Mouse (Mus musculus): ENCODE measurements at regions not wholly inside any gene's neighbourhood (a gene's known extent, or its start where the extent isn't known, plus 50 kb on each side); places are given as distances from the start of the nearest gene placed in this dataset.

DNA sequence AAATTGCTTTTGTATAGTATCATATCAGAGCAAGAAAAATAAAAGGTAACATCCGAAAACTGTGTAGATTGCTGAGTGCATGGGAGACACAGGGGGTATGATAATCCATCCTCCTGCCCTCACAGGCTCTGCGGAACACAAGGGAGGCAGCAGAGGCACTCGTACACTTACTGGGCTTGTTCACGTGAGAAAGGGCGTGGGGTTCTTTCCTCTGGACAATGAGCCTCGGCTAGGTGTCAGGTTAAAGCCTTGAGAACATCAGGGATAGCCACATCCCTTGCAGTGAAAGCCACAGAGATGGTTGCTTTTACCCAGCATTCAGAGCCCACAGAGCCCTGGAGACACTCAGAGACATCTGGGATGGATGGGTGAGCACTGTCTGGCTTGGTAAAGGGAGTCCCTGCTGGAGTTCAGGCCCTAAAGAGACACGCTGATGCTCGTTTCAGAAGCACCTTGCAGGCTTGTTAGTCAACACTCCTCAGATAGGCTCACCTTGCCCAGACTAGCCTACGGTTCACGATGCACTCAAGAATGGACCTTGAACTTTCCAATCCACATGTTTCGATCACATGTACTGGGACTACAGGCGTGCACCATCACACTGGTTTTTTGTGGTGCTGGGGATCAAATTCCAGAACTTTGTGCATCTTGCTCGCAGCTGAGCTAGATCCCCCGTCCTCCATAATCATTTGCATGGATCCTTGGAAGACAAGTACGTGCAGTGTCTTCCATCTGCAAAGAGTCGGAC, 83.5 kb upstream of the Spin1 start:
- no peak for DNase-seq

DNA sequence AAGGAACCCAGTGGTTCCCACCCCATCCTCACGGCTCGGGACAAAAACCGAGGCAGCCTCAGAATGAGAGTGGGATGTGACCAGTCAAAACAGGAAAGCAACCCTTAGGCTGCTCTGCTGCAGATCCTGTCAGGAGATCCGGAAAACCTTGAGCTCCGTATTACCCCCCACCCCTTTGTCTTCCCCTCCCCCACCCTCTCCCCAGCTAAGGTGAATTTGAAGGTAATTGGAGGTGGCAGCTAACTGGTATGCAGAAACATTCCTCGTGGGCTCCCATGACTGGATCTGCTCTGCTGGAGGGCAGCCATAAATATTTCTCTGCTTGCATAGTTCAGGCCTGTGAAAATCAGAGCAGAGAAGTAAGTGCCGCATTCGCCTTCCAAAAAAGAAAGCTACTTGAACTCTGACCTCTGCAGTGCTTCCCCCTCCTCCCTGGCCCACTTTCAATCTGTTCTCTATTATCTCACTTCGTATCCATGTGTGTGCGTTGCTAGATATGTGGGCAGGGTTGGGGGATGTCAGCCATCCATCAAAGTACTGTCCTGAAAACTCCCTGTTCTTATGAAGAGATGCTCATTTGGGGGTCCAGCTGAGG, 82.9 kb upstream of the Spin1 start:
- DNase-seq: peak; percentile 57

DNA sequence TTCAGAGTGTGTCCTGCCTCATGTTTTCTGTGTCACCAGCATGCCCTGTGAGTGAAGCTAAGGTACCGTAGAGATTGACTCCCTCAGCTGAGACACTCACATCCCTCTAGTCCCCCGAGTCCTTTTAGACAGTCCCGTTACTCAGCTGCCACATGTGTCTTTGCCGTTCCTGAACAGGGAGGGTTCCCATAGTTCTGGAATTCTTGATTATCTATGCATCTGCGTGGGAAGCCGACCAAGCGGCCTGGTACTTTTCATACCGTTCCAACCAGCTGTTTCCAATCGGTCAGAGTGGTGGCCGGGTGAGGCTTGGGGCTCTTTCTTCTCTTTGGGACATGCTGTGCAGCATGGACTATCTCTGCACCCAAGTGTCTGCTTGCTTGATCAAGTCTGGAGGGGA, 82.3 kb upstream of the Spin1 start:
- peak; percentile 12 for DNase-seq

DNA sequence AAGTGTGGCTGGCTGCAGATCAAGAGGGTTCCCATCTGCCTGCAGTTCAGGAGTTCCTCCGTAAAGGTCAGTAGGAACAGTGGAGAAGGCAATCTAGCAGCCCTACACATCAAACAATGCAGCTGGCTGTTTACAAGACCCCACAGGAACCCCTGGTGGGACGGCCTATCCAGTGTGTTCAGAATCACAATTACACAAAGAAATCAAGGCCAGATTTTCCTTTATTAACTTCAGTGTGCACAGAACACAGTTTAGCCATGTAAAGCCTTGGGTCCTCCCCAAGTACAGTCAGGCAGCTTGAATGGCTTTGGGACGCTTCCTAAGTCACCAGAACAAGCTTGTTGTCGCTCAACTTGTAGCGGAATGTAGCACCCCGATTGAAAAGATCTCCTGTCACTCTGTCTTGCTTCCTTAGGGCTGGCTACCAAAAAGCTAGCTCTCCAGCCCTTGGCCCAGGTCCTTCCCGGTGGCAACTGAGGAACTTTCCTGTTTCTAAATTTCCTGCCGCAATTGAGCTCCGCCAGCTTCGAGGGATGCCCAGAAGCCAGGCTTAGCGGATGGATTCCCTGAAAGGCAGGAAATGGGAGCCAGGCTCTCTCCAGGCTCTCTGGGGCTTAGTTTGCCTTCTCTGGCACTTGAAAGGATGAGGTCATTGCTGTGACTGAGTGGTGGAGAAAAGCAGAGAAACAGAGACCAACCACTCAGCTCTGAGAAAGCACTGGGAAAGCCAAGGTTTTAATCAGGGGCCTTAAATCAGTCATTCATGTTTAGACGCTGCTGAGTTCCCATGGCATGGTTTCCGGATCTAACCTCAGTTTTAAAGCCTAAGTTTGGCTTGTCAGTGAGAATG, 78.1 kb upstream of the Spin1 start:
- DNase-seq: peak; percentile 61

DNA sequence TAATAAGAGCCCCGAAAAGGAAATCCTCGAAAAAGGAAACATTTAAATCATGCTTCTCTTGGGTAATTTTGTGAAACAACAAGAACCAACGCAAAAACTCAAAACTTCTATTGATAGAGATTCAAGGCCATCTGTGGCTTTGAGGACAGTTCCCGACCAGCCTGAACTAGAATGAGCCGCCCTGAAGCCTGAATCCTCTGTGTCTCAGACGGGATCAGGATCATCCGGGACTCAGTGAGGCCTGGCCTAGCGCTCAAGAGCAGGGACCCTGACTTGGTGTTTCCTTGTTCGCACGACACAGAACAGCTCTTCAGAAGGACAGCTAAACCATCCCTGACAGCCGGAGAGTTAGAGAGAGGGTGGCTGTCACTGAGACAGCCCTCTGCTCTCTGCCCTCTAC, 77.4 kb upstream of the Spin1 start:
- DNase-seq: no peak

DNA sequence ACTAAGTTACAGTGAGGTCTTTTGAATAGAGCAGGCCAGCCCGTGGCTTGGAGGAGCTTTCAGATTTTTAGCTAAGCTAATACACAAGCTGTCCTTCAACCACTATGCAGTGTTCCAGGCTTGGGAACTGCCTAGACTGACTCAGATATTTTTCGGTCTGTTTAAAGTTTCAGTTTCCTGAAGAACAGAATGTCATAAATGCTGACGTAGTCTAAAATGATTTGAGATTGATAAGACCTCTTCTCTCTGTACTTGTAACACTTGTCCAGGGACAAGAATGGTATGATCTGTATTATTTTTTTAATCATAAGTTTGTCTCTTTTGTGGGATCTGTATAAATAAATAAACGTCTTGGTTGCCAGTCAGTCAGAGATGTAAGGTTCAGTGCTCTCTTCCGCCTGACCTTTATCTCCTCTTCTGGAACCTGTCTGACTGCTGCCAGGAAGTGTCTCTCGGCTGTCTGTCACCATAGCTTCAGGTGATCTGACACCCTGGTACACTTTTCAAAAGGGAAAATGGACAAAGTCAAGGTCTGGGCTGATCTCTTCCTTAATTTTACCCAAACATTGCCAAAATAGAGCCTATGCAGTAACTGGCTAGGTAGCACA, 74.3 kb upstream of the Spin1 start:
- DNase-seq: no peak

DNA sequence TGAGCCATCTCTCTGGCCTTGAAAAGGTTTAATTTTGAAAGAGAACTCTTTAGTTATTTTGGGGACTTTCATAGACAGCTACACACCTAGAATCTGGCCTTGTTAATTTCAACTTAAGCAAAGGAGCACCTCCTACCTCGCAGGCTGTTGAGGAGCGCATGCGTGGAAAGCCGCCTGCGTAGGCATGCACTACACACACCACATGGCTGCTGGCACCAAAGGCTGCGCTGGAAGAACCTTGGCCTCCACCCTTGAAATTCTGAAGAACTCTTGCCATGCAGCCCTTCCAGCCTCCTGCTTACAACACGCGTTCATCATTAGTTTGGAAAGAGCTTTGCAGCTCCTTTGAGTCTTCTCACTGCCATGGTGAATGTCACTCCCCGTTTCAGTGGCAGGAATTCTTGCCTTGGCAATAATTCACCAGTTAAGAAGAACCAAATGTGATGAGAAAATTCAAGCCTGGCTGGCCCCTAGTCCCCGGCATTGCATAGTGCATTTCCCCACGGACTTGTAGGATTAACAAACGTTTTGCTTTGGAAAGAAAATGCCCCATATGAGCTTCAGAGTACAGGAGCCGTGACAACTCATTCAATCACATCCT, 62.7 kb upstream of the Spin1 start:
- no peak for DNase-seq

DNA sequence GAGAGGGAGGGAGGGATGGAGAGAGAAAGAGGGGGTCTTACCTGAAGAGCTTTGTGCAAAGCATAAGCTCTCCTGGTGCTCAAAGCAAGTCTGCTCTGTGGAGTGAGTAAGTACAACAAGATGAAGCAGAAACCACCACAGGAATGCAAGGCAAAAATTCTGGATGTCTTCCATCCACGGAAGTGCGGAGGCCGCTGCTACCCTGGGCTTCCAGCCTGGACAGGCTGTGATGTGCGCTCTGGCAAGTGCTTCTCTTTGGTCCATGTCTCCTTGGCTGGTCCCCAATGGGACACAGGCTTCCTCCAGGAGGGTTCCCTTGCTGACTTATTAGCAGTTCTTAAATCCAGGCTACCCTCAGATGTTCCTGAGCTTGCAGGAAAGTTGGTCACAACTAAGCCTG, 61.7 kb upstream of the Spin1 start:
- peak; percentile 28 for DNase-seq

DNA sequence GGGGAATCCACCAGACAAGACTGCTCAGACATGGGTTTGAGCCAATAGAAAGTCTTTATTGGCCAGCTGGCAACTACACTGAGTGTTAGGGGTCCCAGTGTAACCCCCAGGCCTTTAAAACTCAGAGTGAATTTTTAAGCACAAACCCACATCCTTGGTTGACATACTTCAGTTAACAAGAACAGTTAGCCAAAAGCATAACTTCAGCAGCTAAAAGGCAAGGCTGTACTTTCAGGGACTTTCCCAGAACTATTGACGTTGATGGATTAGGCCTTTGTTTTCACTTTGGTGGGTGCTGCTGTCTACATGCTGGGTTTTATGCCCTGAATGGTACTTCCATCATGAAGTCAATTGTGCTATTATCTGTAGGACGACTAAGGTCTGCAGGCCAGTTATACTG, 59.6 kb upstream of the Spin1 start:
- no peak for DNase-seq

DNA sequence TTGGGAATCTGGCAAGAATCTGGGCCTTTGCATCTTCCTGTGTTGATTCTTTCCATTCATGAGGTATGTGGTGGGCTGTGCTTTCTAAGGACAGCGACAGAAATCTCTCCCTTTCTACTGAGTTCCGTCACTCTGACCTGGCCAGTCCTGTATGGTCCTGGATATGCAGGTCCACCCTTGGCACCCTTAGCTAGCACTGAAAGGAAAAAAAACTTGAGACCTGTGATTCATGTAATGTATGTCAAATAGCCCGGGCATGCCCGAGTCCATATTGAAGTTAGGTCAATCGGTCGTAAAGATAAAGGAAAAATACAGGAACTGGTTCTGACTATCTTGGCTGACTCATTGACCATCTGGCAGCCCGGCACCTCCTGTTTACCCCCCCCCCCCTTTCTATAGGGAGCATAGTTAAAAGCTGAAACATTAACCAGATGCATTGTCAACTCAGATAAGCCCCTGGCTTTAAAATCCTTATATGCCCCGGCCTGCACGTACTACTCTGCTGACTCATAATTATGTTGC, 57.7 kb upstream of the Spin1 start:
- DNase-seq: peak; percentile 2
